Mouse (Mus musculus): ENCODE measurements around the gene Supt4a.

- TF ChIP-seq CTCF (conservative IDR thresholded peaks at IDR 0.05; ENCODE audit: low read length), result no peak
- TF ChIP-seq POU5F1 (IDR thresholded peaks at IDR 0.05; ENCODE audit: borderline replicate concordance, low read length), result no peak
- no peak for TF ChIP-seq NANOG (IDR thresholded peaks at IDR 0.05; ENCODE audit: borderline replicate concordance, low read length)
Observed at GRCm38 (mm10) chr11:87707570-87707969, 29.8 kb upstream of the Supt4a start.

All from E14TG2a.4 (cell line).